Mouse (Mus musculus): ENCODE measurements around the gene B4galt5.

DNA sequence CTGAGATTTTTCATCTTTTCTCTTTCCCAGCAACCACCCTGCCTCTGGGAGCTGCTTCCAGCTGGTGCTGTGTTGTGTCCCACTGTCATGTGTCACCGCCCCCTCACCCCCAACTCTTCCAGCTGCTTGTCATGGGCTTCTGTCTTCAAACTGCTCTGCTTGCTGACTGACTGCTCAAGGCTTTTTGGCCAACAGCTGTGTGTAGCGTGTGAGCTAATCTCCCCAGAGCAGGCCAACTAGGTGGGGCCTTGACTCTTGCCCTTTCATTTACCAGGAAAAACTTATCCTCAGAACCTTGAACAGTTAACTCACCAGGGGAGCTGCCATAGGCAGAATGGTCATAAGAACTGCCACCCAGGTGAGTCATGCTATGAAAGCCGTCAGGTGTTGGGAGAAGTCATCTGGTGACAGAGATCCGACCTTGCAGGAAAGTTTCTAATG, 56.8 kb downstream of the B4galt5 start:
- TF ChIP-seq POLR2A (IDR thresholded peaks at IDR 0.05; ENCODE audit: insufficient read length, low read depth) (no peak), POLR2AphosphoS2 (IDR thresholded peaks at IDR 0.05; ENCODE audit: insufficient read length, low read depth) (no peak), REST (IDR thresholded peaks at IDR 0.05; ENCODE audit: insufficient read depth, insufficient read length) (no peak), SRF (IDR thresholded peaks at IDR 0.05; ENCODE audit: control insufficient read depth, insufficient read length, low read depth) (no peak), MAX (IDR thresholded peaks at IDR 0.05; ENCODE audit: low read depth) (no peak), E2F4 (IDR thresholded peaks at IDR 0.05; ENCODE audit: insufficient read depth) (no peak), MYOG (IDR thresholded peaks at IDR 0.05; ENCODE audit: control insufficient read depth in 1 of 3, insufficient read depth in 1 of 3, insufficient read length in 2 of 3, low read depth in 2 of 3) (peak; percentile 25 to 73 (median 36))

Measured in myocyte (in vitro differentiated cells).